Mouse (Mus musculus) liver, adult 2 months (tissue): ENCODE measurements around the gene Rbfox3.

ENCODE experiments used
- CTCF ChIP-seq: fragments of 200-500 bp; IDR thresholded peaks from 2 replicates; pipeline ENCODE4 v1.5.1; 2011; ENCODE audit warnings: low read depth, low read length, control low read depth
- POLR2A ChIP-seq: fragments of 200-500 bp; IDR thresholded peaks from 2 replicates; pipeline ENCODE4 v1.6.1; 2011; ENCODE audit warnings: low read length, control low read depth; ENCODE audit not compliant: insufficient read depth; ENCODE audit errors: extremely low read depth

DNA sequence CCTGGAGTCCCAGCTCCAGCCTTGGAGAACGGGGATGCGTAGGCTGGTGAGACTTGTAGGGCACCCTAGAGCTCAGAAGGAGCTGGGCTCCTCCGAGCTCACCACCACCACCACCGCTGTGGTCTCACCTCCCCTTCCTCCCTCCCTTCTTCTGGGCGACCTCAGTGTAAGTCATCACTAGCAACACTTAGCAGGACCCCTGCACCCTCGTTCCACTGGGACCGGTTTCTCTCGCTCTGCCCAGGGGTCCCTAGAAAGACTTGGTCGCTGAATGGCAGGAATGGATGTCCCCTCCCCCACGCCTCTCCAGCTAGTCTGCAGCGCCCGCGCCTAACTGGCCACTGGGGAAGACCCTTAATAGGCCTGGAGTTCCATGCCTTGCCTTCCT lies 1.6 kb downstream of the Rbfox3 start:
- TF ChIP-seq CTCF (no peak), POLR2A (no peak)
